Mouse (Mus musculus) MEL (cell line): ENCODE measurements around the gene Clns1a. TPM values are rescaled to one million over a fixed set of nuclear protein-coding genes. Genes with fewer than 3 reads are reported as not detected.

Source experiments
- DNase-seq: peaks from one replicate; pipeline ENCODE4 v3.0.0; 2011; ENCODE audit warnings: low read depth, low spot score
- H3K27ac ChIP-seq: 2 replicates; pipeline ENCODE4 v1.5.1; 2012; ENCODE audit warnings: low read depth, mild to moderate bottlenecking, control low read depth, low read length, moderate library complexity; ENCODE audit not compliant: control insufficient read depth
- H3K27me3 ChIP-seq, 2 experiments: fragments of 150-350 bp in 1 of 2; sonication (generic) in 1 of 2; 2 replicates each; pipeline ENCODE4 v1.6.1; 2012; ENCODE audit warnings: low read length in 2 of 2, mild to moderate bottlenecking in 2 of 2, improper control_type of control experiment in 1 of 2, moderate library complexity in 1 of 2; ENCODE audit not compliant: insufficient read depth in 2 of 2, control insufficient read depth in 1 of 2
- H3K36me3 ChIP-seq, 2 experiments: 2 replicates each; pipeline ENCODE4 v1.6.1; 2012 to 2014; ENCODE audit warnings: low read length in 2 of 2, improper control_type of control experiment in 1 of 2, inconsistent platforms in 1 of 2, mild to moderate bottlenecking in 1 of 2; ENCODE audit not compliant: insufficient read depth in 2 of 2, control insufficient read depth in 1 of 2
- H3K4me1 ChIP-seq, 2 experiments: fragments of 150-350 bp in 1 of 2; sonication (generic) in 1 of 2; 2 replicates each; pipeline ENCODE4 v1.6.1; 2012; ENCODE audit warnings: low read length in 2 of 2, improper control_type of control experiment in 1 of 2, mild to moderate bottlenecking in 1 of 2; ENCODE audit not compliant: insufficient read depth in 2 of 2, control insufficient read depth in 1 of 2
- H3K4me3 ChIP-seq, 2 experiments: fragments of 150-350 bp in 1 of 2; sonication (generic) in 1 of 2; 2 replicates each; pipeline ENCODE4 v1.5.1; 2012; ENCODE audit warnings: low read depth in 2 of 2, low read length in 2 of 2, mild to moderate bottlenecking in 2 of 2, moderate library complexity in 2 of 2, control low read depth in 1 of 2, improper control_type of control experiment in 1 of 2; ENCODE audit not compliant: control insufficient read depth in 1 of 2, insufficient read depth in 1 of 2
- H3K79me2 ChIP-seq: 2 replicates; pipeline ENCODE4 v1.6.1; 2012; ENCODE audit warnings: mild to moderate bottlenecking, low read length, moderate library complexity; ENCODE audit not compliant: control insufficient read depth, poor library complexity, insufficient read depth
- H3K9ac ChIP-seq: 2 replicates; pipeline ENCODE4 v1.6.1; 2012; ENCODE audit warnings: low read depth, mild to moderate bottlenecking, control low read depth, low read length, moderate library complexity; ENCODE audit not compliant: control insufficient read depth, poor library complexity, severe bottlenecking
- H3K9me3 ChIP-seq: fragments of 150-350 bp; sonication (generic); replicated peaks from 2 replicates; pipeline ENCODE4 v1.6.1; 2012; ENCODE audit warnings: mild to moderate bottlenecking, low read length, improper control_type of control experiment, moderate library complexity; ENCODE audit not compliant: insufficient read depth
- CHD1 ChIP-seq: IDR thresholded peaks from 2 replicates; pipeline ENCODE4 v1.6.1; 2012; ENCODE audit warnings: low read depth, mild to moderate bottlenecking, inconsistent platforms, low read length, improper control_type of control experiment
- E2F4 ChIP-seq: IDR thresholded peaks from 2 replicates; pipeline ENCODE4 v1.6.1; 2011; ENCODE audit warnings: low read depth, low read length, improper control_type of control experiment, borderline replicate concordance
- ELF1 ChIP-seq: IDR thresholded peaks from 2 replicates; pipeline ENCODE4 v1.6.1; 2014; ENCODE audit warnings: low read depth, mild to moderate bottlenecking, inconsistent platforms, low read length, improper control_type of control experiment, moderate library complexity
- KAT2A ChIP-seq: conservative IDR thresholded peaks from 2 replicates; pipeline ENCODE4 v1.6.1; 2012; ENCODE audit warnings: low read depth, low read length, improper control_type of control experiment, inconsistent platforms
- MAZ ChIP-seq: IDR thresholded peaks from 2 replicates; pipeline ENCODE4 v1.6.1; 2012; ENCODE audit warnings: low read depth, mild to moderate bottlenecking, inconsistent platforms, low read length, improper control_type of control experiment
- MEF2A ChIP-seq: IDR thresholded peaks from 2 replicates; pipeline ENCODE4 v1.6.1; 2014; ENCODE audit warnings: low read depth, mild to moderate bottlenecking, inconsistent platforms, low read length, improper control_type of control experiment; ENCODE audit not compliant: poor library complexity, insufficient replicate concordance, severe bottlenecking; ENCODE audit errors: extremely low read depth
- MYB ChIP-seq: IDR thresholded peaks from 2 replicates; pipeline ENCODE4 v1.6.1; 2011; ENCODE audit warnings: mild to moderate bottlenecking, low read depth, low read length, improper control_type of control experiment
- MYC ChIP-seq: IDR thresholded peaks from 2 replicates; pipeline ENCODE4 v1.6.1; 2011; ENCODE audit warnings: low read depth, mild to moderate bottlenecking, low read length, improper control_type of control experiment, moderate library complexity
- NELFE ChIP-seq: IDR thresholded peaks from 2 replicates; pipeline ENCODE4 v1.6.1; 2011; ENCODE audit warnings: low read depth, low read length, improper control_type of control experiment
- POLR2A ChIP-seq, 2 experiments: IDR thresholded peaks; 2 replicates each; pipeline ENCODE4 v1.6.1; 2011 to 2012; ENCODE audit warnings: low read length in 2 of 2, mild to moderate bottlenecking in 2 of 2, control low read depth in 1 of 2, improper control_type of control experiment in 1 of 2, low read depth in 1 of 2, moderate library complexity in 1 of 2; ENCODE audit not compliant: control insufficient read depth in 1 of 2, insufficient read depth in 1 of 2, poor library complexity in 1 of 2
- RAD21 ChIP-seq: IDR thresholded peaks from 2 replicates; pipeline ENCODE4 v1.6.1; 2011; ENCODE audit warnings: mild to moderate bottlenecking, low read depth, low read length, improper control_type of control experiment
- RCOR1 ChIP-seq: IDR thresholded peaks from 2 replicates; pipeline ENCODE4 v1.6.1; 2012; ENCODE audit warnings: low read depth, mild to moderate bottlenecking, inconsistent platforms, low read length, improper control_type of control experiment
- SMC3 ChIP-seq: IDR thresholded peaks from 2 replicates; pipeline ENCODE4 v1.6.1; 2011; ENCODE audit warnings: low read depth, low read length, improper control_type of control experiment
- TAL1 ChIP-seq: IDR thresholded peaks from 2 replicates; pipeline ENCODE4 v1.6.1; 2012; ENCODE audit warnings: mild to moderate bottlenecking, inconsistent platforms, low read length, moderate library complexity, mixed read lengths
- UBTF ChIP-seq: IDR thresholded peaks from 2 replicates; pipeline ENCODE4 v1.6.1; 2012; ENCODE audit warnings: low read depth, mild to moderate bottlenecking, inconsistent platforms, low read length, improper control_type of control experiment, moderate library complexity, borderline replicate concordance; ENCODE audit not compliant: insufficient read depth
- USF1 ChIP-seq: IDR thresholded peaks from 2 replicates; pipeline ENCODE4 v1.6.1; 2014; ENCODE audit warnings: low read depth, mild to moderate bottlenecking, inconsistent platforms, low read length, improper control_type of control experiment, moderate library complexity
- ZKSCAN1 ChIP-seq: IDR thresholded peaks from 2 replicates; pipeline ENCODE4 v1.6.1; 2012; ENCODE audit warnings: low read depth, mild to moderate bottlenecking, inconsistent platforms, low read length, improper control_type of control experiment, moderate library complexity
- ZMIZ1 ChIP-seq: IDR thresholded peaks from 2 replicates; pipeline ENCODE4 v1.6.1; 2012; ENCODE audit warnings: low read depth, mild to moderate bottlenecking, inconsistent platforms, low read length, improper control_type of control experiment, moderate library complexity
- ZNF384 ChIP-seq: IDR thresholded peaks from 2 replicates; pipeline ENCODE4 v1.6.1; 2012; ENCODE audit warnings: low read depth, mild to moderate bottlenecking, inconsistent platforms, low read length, improper control_type of control experiment
- polyA plus RNA-seq, 2 experiments: library from polyadenylated mRNA; stranded (reverse) in 1 of 2; unstranded in 1 of 2; fragments of >175 nt in 1 of 2; fragments of >200 nt in 1 of 2; gene quantifications; 2 replicates each; pipeline versions ENCODE4 v1.2.1 to v1.2.4; 2012; ENCODE audit warnings: low replicate concordance in 2 of 2, low read depth in 1 of 2; ENCODE audit not compliant: insufficient read length in 2 of 2, insufficient read depth in 1 of 2, missing spikeins in 1 of 2
- total RNA-seq: library from RNA; depleted of rRNA; stranded (reverse); fragments of 300-350 nt; gene quantifications from 2 replicates; pipeline ENCODE4 v1.2.3, GENCODE M21; 2012

Gene Clns1a
- total and polyA plus RNA-seq, 3 experiments, result 119 to 140 (median 130) TPM

DNA sequence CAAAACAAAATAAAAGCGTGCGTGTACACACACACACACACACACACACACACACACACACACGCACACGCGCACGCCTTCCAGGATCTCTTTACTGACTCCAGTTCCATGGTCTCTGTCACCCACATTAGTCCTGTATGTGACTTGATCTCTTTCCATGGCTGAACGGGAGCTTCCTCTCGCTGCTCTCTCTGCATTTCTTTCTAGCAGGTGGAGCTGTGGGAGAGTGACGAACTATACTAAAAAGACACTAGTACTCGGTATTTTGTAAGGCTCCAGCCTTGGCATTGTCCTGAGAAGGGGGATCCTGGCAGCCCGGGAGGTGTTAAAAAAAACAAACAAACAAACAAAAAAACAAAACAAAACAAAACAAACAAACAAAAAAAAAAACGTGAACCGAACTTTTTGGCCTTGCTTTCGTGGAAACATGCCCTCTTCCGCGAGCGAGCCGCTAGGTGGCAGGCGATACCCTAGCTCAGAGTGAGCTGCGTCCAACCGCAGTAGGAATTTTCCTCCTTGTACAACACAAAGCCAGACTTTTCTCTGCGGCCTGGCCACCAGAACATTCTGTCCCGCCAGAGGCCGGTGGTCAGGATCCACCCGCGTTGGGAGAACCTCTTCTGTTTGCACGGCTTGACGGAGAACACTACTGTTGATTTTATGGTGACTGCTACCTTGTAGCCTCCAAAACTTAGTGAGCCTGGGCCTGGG is 51.5 kb downstream of the Clns1a start (continued):
- TF ChIP-seq ZMIZ1, result no peak
- no peak for TF ChIP-seq UBTF
- peak; percentile 78 for TF ChIP-seq SMC3
- no peak for TF ChIP-seq RCOR1
- TF ChIP-seq MAZ, result peak; percentile 47; the same call in 1 of the 2 replicates
- TF ChIP-seq CHD1, result 0 out of 2 replicates have a peak, but pooled peaks have one; percentile 36
- 0 out of 2 replicates have a peak, but pooled peaks have one; percentile 20 for TF ChIP-seq USF1

DNA sequence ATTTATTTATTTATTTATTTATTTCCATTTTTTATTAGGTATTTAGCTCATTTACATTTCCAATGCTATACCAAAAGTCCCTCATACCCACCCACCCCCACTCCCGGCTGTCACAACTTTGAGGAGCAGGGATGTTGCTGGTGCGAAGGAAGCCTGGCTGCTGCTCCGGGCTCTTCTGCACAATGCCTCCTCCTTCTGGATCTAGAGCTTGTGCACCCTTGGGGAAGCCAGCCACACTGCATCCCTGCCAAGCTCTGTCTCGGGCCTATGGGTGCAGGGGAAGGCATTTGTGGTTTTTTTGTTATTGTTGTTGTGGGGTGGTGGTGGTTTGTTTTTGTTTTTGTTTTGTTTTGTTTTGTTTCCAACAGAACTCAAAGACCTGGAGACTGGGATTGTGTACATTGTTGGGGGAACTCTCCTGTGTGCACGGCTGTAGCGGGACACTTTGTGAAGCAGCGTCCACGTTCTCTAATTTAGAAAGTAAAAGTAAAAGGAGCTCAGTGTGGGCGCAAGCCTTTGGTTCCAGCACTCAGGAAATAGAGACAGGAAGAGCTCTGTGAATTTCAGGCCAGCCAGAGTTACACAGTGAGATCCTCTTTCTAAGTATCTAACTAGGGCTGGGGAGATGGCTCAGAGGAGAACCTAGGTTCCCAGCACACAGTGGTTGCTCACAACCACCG is 52.2 kb downstream of the Clns1a start:
- Histone ChIP-seq H3K27me3 (no peaks in the 10 kb centered on the region; a peak in 1 of 4 replicates), H3K9me3 (no peaks in the 10 kb centered on the region), H3K79me2 (no peaks in the 10 kb centered on the region), H3K4me1 (peaks cover 2 to 6% of the 10 kb centered on the region in 2 experiments; a peak in 3 of 4 replicates)
- TF ChIP-seq MAZ, result no peak
- TF ChIP-seq USF1, result no peak
- TF ChIP-seq NELFE, result no peak
- no peak for TF ChIP-seq ZKSCAN1
- TF ChIP-seq POLR2A (IDR thresholded peaks at IDR 0.05; ENCODE audit: control insufficient read depth in 1 of 2, insufficient read depth in 1 of 2, low read depth in 1 of 2, low read length in 2 of 2, poor library complexity in 1 of 2), result no peak
- no peak for TF ChIP-seq RAD21
- TF ChIP-seq MEF2A, result no peak
- no peak for TF ChIP-seq RCOR1
- TF ChIP-seq MYC, result no peak
- TF ChIP-seq E2F4, result no peak
- TF ChIP-seq ZMIZ1, result no peak
- no peak for TF ChIP-seq TAL1
- TF ChIP-seq ELF1, result no peak
- TF ChIP-seq ZNF384, result no peak
- no peak for TF ChIP-seq SMC3
- no peak for TF ChIP-seq KAT2A
- TF ChIP-seq MYB, result no peak
- no peak for TF ChIP-seq CHD1
- TF ChIP-seq, all 39 proteins: peak for 0
- H3K36me3 ChIP-seq, result peaks cover 0 to 2% of the 10 kb centered on the region in 2 experiments; a peak in 1 of 4 replicates
- peak overlapping the region; percentile 21 for H3K9ac ChIP-seq
- H3K27ac ChIP-seq, result no peak overlapping the region
- peak; percentile 56 for DNase-seq
- peak overlapping the region; percentile 37 to 68 for H3K4me3 ChIP-seq
